Mouse (Mus musculus) bone marrow macrophage, adult 2 months (primary cell): ENCODE results near the gene Gramd4. TPM values are rescaled to one million over a fixed set of nuclear protein-coding genes. Genes with fewer than 3 reads are reported as not detected.

Experiments
- H3K27ac ChIP-seq: 2 replicates; pipeline ENCODE4 v1.5.1; 2012; ENCODE audit warnings: low read depth, low read length; ENCODE audit not compliant: insufficient read depth
- H3K4me1 ChIP-seq: 2 replicates; pipeline ENCODE4 v1.6.1; 2012; ENCODE audit warnings: low read length; ENCODE audit not compliant: control insufficient read depth, insufficient read depth
- H3K4me3 ChIP-seq: 2 replicates; pipeline ENCODE4 v1.5.1; 2012; ENCODE audit warnings: mild to moderate bottlenecking, low read length, moderate library complexity; ENCODE audit not compliant: insufficient read depth
- CTCF ChIP-seq: IDR thresholded peaks from 2 replicates; pipeline ENCODE4 v1.5.1; 2012; ENCODE audit warnings: low read depth, mild to moderate bottlenecking, low read length, moderate library complexity
- POLR2A ChIP-seq: IDR thresholded peaks from 2 replicates; pipeline ENCODE4 v1.6.1; 2012; ENCODE audit warnings: mild to moderate bottlenecking, low read depth, low read length, borderline replicate concordance
- polyA plus RNA-seq: library from polyadenylated mRNA; stranded (reverse); fragments of >200 nt; gene quantifications from 2 replicates; pipeline ENCODE4 v1.2.4, GENCODE M21; 2012; ENCODE audit not compliant: missing spikeins, insufficient read depth, insufficient read length

Gramd4 gene
- polyA plus RNA-seq, 1 experiment, result 3.8 TPM

DNA sequence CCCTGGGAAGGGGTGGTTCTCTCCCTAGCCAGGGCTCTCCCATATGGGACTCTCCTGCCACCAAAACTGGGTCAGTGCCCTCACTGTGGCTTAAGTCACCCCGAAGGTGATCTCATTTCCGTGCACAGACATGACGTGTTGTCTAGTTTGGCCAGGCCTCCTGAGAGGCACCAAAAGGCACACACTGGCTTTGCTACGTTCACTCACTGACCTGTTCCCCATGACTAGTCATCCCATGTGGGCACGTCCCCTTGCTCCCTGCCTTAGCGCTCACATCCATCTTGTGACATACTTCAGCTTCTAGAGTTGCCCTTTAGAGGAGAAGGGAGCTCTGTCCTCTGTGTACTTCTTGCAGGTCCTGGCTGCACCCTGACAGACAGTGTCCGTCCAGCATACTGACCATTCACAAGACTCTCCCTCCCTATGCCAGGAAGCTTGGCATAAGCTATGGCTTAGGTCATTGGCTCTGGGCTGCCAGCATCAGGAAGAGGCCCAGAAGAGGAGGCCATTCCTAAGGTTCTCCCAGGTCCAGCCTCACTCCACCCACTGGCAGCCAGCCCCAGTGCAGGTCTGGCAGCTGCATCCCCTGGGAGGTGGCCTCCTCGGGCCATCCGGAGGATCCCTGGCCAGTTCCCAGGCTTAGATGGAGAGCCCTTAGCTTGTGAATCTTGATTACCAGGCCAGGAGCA is 64.9 kb downstream of the Gramd4 start:
- TF ChIP-seq POLR2A (no peak), CTCF (no peak)
- Histone ChIP-seq H3K4me3 (no peak overlapping the region), H3K4me1 (0 out of 2 replicates have a peak, but pooled peaks cover 2% of the 10 kb centered on the region), H3K27ac (no peak overlapping the region)

DNA sequence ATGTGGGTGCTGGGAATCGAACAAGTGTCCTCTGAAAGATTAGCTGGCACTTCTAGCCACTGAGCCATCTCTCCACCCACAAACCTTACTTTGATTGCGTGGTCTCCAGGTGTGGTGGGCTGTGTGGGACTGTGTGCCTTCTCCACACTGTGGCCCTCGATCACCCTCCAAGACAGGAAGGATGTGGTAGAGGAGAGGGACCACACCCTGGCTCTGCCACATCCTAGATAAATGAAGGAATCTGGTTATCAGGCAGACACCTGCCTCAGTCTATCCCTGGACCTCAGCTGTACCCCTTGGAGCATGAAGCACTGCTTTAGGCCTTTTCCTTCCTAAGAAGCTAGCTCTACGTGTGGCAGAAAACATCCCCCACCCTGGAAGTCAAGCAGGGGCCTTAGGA is 65.9 kb downstream of the Gramd4 start:
- TF ChIP-seq POLR2A (no peak), CTCF (no peak)
- H3K4me3 ChIP-seq, result no peak overlapping the region
- no peak overlapping the region for H3K27ac ChIP-seq
- H3K4me1 ChIP-seq, result 0 out of 2 replicates have a peak, but pooled peaks cover 2% of the 10 kb centered on the region

DNA sequence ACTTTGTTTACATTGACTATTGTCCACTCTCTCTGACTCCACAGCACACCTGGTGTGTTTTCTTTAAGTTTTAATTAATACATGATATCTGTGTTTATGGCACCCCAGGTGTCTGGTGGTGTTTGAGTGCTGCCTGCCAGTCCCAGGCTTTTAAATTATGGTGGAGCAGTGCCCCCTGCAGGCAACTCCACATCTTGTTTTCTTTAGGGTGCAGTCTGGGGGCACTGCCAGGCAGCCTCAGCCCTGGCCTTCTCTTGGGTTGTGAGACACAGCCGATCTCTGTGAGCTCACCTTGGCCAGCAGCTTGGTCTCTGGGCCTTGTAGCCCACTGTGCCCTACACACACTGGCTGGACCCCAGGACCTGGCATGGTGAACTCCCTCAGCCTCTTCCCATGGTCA is 66.9 kb downstream of the Gramd4 start:
- Histone ChIP-seq H3K4me3 (no peak overlapping the region), H3K4me1 (0 out of 2 replicates have a peak, but pooled peaks cover 2% of the 10 kb centered on the region), H3K27ac (no peak overlapping the region)
- TF ChIP-seq CTCF (peak; percentile 82), POLR2A (no peak)

DNA sequence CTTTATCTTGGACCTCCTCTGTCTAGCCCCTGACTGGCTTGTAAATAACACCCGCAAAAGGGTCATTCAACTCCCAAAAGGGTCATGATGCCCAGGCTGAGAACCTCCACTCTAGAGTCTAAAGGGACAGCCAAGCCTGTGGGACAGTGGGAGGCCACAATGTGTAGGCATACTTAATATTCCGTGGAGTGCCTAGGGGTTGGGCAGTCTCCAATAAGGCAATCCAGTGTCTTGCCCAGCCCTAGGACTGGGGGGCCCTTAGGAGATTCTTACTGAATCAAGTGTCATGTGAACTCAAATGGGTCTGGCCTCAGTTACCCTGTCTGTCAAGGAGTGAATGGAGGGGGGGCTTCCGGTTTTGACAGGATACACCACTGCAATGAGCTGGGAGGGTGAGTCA is 71.5 kb downstream of the Gramd4 start:
- no peaks in the 10 kb centered on the region for H3K4me1 ChIP-seq
- no peak overlapping the region for H3K27ac ChIP-seq
- no peak overlapping the region for H3K4me3 ChIP-seq
- no peak for TF ChIP-seq CTCF

DNA sequence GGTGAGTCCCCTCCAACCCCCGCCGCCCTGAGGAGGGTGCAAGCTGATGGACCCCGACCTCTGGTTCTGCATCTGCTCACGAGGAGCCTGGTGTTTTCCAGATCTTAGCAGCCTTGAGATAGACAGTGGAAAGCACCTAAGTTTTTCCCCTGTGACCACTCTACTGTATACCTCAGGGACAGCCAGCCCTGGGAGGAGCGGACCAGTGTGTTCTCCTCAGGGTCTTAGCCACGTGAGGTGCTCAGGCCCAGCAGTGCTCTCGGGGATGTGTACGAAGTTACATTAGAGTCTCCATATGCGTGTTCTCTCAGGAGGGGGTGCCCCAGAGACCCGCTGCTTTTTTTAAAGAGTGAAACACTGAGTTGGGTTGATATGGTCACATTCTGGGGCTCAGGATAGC is 73.2 kb downstream of the Gramd4 start:
- H3K4me1 ChIP-seq, result no peaks in the 10 kb centered on the region
- TF ChIP-seq CTCF, result no peak
- TF ChIP-seq POLR2A, result no peak

DNA sequence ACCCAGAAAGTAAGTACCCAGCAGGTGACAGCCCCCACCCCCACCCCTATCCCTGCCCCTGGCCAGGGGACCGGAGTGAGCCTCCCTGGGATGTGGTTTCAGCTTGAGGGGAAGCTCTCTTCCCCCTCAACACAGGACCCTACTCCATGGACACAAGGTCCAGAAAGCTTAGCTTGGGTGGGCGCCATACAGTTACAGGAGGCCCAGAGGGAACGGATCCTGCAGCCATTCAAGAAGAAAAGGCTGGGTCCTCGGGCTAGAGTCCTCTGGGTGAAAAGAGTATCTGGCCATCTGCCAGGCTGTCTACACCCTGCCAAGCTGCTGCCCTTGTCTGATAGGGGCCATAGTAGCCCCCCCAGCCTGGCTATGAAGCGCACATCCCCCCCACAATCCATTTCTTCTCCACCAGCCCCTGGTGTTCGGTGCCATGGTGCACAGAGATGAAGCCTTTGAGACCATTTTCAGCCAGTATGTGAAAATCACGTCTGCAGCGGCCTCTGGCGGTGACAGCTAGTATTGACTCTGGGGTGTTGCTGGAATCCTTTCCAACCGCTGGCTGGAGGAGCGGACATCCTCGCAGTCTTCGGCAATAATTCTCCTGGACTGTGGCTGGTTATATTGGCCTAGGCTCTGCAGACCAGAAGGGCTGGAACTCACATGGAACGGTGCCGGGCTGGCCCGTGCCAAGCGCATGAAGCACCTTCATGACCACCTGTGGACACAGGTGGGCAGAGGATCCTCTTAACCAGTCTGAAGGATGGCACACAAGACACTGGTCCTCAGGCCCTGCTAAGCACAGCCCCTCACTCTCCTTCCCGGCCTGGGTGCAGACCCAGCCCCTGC is 77.7 kb downstream of the Gramd4 start:
- no peak overlapping the region for H3K27ac ChIP-seq
- TF ChIP-seq POLR2A (no peak), CTCF (peak; percentile 82)
- no peak overlapping the region for H3K4me3 ChIP-seq
- no peaks in the 10 kb centered on the region for H3K4me1 ChIP-seq

More for the DNA sequence above, 73.2 kb downstream of the Gramd4 start:
- H3K4me3 ChIP-seq, result no peak overlapping the region
- H3K27ac ChIP-seq, result no peak overlapping the region

DNA sequence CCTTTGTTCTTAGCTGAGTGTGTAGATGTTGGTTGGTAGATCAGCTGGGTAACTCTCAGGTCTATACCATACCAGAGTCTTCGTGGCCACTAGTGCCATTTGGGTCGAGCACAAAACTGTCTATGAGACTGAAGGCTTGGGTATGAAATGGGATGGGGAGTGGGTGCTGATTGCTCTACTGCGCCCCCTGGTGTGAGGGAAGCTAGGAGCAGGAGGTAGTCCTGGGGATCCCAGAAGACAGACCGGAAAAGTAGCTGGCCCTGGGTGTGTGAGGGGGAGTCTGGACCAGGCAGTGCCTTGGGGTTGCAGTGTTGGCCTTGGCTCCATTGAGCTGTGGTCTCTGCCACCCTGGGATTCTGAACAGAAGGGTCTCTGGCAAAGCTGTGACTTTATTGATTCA is 80.1 kb downstream of the Gramd4 start:
- H3K4me3 ChIP-seq, result no peak overlapping the region
- no peaks in the 10 kb centered on the region for H3K4me1 ChIP-seq
- TF ChIP-seq POLR2A (no peak), CTCF (peak; percentile 64)

DNA sequence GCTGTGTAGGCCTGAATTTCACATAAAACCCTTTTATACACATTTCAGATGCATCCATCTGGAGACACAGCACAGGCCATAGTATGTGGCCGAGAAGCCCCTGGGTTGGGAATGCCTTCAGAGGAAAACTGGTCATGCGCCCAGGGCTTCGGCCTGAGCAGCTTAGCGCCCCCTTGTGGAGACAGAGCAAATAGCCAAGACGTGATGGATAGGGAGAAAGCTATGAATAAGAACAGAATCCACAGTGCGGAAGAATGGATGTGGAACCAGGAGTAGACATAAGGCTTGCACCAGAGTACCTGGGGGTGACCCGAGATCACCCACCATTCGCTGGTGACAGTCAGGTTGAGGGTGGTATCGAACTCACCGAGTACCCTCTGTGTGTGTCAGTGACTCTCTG is 82.8 kb downstream of the Gramd4 start:
- TF ChIP-seq CTCF (peak; percentile 95), POLR2A (no peak)
- H3K4me1 ChIP-seq, result no peaks in the 10 kb centered on the region
- no peak overlapping the region for H3K4me3 ChIP-seq
- H3K27ac ChIP-seq, result no peak overlapping the region

More for the DNA sequence above, 80.1 kb downstream of the Gramd4 start:
- no peak overlapping the region for H3K27ac ChIP-seq

DNA sequence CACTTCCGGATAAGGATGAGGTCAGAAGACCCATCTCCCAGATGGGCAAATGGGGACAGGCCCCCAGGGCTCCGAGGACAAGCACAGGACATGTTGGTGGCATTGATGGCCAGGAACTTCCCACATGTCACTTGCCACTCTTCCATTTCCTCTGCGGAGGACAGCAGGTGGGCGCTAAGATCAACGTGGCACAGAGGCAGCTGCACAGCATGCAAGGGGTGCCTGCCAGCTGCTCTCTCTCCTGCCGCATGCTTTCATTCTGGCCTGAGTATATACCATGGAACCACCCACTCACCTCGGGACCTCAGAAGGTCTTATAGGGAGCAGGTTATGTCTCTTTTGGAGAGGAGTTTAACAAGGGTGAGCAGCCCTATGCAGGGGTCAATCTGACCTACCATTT is 87.1 kb downstream of the Gramd4 start:
- no peaks in the 10 kb centered on the region for H3K4me1 ChIP-seq
- H3K4me3 ChIP-seq, result no peak overlapping the region
- H3K27ac ChIP-seq, result no peak overlapping the region
- no peak for TF ChIP-seq CTCF
- no peak for TF ChIP-seq POLR2A

DNA sequence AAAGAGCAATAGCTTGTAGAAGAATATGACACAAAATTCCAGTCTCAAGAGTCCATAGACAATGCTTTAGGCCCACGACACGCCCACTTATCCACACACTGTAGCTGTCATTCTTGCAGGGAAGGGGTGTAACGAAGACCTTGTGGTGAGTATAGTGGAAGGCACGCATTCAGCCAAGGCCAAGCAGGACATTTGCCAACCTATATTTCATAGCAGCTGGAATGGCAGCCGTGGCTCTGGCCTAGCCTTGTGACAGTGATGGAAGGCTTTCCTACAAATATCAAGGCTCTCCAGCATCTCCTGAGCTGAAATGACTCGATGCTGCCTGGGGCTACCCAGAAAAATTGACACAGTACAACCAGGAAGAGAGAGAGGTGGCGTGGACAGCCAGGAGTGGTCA is 87.6 kb downstream of the Gramd4 start:
- no peak overlapping the region for H3K4me3 ChIP-seq
- TF ChIP-seq POLR2A (no peak), CTCF (no peak)
- H3K4me1 ChIP-seq, result no peaks in the 10 kb centered on the region
- H3K27ac ChIP-seq, result no peak overlapping the region

DNA sequence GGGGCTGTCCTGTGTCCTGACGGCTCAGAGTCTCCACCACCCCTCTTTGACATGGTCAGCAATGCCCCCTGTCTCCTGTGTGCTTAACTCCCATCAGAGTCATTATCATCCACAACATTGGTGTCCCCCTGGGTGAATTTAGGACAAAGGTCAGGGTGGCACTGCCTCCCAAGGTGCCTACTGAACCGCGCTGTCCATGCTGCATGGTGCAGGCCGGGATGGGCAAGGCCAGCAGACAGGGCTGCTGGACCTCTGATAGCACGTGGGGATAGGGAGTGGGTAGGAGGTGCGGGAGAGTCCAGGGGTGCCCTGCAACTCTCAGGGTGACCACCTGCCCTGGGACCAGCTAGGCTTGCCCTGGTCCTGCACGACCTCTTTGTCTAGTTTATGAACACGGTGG is 89.4 kb downstream of the Gramd4 start:
- Histone ChIP-seq H3K27ac (no peak overlapping the region), H3K4me1 (no peaks in the 10 kb centered on the region), H3K4me3 (no peak overlapping the region)
- TF ChIP-seq POLR2A (no peak), CTCF (no peak)
